Mouse (Mus musculus) adrenal gland, adult (tissue): ENCODE measurements around the gene Gm12216.
A peak's percentile ranks its signal among the peaks of the same experiment; 100 is the strongest.

Experiments used
- DNase-seq, 2 experiments: peaks; one replicate each; pipeline ENCODE4 v3.0.0; 2022 to 2023; ENCODE audit warnings: low spot score in 1 of 2; ENCODE audit not compliant: inconsistent age in 2 of 2

The Gm12216 gene

GRCm38 (mm10) chr11:53772536-53772935, 86.5 kb downstream of the Gm12216 start:
- DNase-seq = peak in 1 of 2 experiments; percentile 52

DNA sequence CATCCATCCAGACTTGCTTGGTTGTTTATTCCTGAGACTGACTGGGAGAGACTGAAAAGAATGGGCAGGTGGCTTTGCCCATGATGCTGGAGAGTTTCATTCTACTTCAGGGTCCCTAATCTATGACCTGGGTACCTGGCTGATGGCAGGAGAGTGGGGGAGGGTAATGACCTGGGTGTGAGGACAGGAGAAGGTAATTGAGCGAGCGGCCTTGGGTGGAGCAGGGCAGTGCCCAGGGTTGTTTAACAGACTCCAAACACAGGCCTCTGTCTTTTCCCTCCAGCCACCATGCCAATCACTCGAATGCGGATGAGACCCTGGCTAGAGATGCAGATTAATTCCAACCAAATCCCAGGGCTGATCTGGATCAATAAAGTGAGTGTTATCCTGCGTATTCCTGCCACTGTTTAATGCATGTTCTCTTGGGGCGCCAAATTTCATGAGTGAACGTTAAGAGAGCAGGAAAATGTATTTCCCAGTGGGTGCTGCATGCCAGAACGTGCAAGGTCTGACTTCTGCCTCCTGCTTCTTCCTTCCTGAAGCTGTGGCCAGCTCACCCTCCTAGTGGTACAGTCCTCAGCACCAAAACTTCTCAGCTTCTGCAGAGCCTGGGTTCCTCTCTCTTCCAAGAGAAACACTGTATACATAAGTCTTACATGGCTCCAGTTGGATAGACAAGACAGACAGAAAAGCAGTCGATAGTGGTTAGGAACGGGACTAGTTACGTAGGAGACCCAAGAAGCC, 87.9 kb downstream of the Gm12216 start:
- peak in 1 of 2 experiments; percentile 62 for DNase-seq

- peak; percentile 87 to 94 for DNase-seq
Observed at GRCm38 (mm10) chr11:53770125-53770791, 88.8 kb downstream of the Gm12216 start.

- peak; percentile 96 to 98 for DNase-seq
Observed at GRCm38 (mm10) chr11:53769760-53770124, 89.3 kb downstream of the Gm12216 start, which contains the start of gene Irf1. Gene Irf1 (plus strand): TSS chr11:53770014.

DNA sequence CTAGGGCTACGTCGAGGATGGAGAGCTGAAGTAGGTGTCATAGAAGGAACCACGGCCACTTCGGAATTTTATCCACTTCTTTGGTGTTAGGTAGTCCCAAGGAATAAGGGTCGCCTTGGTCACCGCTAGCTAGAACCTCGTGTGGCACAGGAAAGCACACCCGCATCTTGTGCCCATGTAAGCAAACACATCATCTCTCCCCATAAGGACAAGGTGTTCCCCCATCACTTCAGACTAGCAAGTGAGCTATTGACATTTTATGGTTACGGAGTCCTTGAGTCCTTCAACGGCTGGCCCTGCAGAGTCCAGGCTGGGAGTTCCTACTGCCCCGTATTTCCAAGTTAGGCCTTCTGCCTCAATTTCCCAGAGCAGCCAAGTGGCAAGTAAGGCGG, 89.9 kb downstream of the Gm12216 start:
- DNase-seq = no peak

DNA sequence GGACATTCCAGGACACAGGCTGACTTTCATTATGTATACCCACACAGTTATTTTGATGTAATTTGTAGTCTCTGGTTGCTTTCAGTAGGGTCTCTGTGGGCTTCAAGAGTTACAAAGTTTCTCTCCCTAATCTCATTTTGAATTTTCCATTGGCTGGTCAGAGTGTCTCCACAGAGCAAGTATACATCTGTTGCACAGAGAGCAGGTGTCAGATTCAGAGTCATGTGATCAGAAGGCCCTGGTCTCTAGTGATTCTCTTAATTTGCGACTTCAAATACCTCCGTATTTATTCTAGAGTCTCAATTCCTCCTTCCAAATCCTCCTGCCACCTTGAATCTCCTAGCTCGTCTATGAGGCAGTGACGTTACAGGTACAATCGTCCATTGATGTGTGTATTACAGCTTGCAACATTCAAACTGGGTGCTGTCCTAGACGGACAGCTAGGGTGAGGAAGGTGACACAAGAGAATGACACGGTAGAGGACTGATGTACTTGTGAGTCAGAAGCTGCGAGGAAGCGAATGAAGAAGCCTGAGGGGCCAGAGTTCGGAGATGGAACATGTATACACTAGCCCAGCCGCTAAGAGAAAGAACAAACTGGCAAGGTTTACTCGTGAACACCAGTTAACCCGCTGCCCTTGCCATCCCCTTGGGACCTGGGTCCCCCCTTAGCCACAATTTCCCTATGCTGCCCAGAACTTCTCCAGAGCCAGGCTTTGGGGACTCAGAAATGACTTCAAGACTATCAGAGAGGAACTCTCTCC, 90.5 kb downstream of the Gm12216 start:
- no peak for DNase-seq

DNA sequence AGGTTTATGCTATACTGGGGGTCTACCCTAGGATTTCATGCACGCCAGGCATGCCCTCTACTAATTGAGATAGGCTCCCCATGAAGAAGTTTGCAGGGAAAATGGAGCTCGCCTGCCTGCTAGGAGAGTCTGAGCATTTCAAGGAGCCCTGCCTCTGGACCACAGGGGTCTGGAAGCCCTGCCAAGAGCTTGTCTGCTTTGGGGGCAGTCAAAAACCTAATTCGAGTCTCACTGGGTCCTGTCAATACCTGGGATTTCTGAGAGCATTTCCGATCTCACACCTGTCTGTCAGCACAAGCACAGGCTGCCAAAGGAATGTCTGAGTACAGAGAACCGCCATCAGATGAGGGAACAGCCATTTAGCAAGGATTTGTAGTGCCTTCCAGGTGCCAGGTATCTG, 94.5 kb downstream of the Gm12216 start:
- DNase-seq = no peak

- peak; percentile 94 to 97 for DNase-seq
Observed at GRCm38 (mm10) chr11:53763496-53764140, 95.4 kb downstream of the Gm12216 start.

DNA sequence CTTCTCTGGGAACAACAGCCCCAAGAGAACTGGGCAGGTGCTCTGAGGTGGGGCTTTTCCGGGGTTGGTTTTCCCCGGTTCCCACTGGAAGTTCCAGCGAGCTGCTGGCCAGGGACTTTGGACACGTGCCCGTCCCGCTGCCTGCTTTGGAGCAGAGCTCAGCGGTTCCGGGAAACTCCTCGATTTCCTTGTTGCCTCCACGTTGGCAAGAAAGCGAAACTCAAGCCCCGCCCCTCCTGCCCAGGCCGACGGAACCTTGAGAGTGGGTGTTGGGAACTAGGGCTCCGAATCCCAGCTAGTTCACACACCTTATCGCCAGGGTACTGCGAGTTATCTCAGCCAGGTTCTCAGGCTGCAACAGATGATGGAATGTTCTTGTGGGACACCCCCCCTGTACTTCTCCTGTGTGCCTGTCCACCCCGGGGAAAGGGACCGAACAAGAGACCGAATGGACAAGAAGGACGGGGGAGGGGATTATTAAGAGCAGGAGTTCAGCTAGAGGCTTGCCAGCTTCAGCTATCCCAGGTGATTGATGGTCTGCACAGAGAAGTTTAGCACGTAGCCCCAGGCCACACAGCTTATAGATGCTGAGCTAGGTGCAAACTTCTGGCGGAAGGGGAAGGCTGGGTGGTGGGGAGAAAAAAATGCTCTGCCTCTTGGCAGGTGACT, 96.1 kb downstream of the Gm12216 start:
- peak; percentile 93 to 98 for DNase-seq

DNA sequence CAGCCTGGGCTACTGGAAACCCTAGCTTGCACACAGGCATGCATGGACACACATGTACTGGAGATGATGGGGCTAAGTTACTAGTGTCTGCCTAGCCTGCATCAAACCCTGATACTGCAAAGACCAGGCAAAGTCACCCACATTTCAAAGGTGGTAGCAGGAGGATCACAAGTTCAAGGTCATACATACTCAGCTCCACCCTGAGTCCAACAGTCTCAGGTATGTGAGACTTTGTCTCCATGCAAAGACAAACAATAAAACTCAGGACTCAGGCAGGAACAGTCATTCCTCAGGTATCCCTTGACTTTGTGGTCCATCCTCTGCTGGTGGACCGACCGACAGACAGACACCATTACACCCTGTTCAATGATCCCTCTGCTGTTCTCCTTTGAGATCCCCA, 96.6 kb downstream of the Gm12216 start:
- DNase-seq = no peak

GRCm38 (mm10) chr11:53761822-53762221, 97.2 kb downstream of the Gm12216 start:
- DNase-seq = peak; percentile 96 to 97

GRCm38 (mm10) chr11:53761284-53761683, 97.8 kb downstream of the Gm12216 start:
- peak in 1 of 2 experiments; percentile 75 for DNase-seq

DNA sequence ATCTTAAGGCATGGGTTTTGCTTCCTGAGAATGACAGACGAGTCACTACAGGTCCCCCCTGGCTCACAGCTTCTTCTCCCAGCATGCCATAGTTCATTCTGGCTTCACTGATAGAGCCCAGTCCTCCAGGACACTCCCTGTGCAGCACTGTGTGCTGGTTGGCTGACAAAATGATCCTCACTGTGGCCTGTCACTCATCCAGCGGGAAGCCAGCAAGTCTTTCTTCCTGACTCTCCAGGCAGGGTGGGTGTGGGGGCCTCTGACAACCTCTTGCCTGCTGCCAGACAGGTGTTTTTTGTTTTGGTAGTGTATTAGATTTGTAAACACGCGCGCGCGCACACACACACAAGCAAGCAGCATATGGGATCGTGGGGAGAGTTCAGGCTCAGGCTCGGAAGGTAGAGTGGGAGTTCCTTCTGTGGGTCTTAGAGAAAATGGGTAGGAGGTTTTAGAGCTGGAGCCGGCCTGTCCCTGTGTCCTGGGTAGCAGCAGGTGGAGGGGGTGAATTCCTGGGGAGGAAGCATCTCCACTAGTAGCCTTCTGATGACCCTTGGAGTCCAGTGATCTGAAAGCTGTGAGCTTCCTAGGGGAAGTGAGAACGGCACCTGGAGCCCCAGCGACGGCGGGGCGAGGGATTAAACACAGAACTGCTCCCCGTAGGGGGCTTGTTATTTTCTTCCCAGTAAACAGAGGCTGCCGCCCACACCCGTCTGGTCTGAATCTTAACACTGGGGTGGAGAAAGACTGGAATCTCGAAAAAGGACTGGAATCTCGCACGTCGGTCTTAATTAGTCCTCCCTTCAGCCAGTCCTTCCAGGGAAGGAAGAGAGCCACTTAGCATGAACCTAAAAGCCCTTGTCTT, 99.3 kb downstream of the Gm12216 start:
- peak in 1 of 2 experiments; percentile 35 for DNase-seq

- DNase-seq = peak in 1 of 2 experiments; percentile 58
Observed at GRCm38 (mm10) chr11:53758791-53759351, 100.2 kb downstream of the Gm12216 start.

DNA sequence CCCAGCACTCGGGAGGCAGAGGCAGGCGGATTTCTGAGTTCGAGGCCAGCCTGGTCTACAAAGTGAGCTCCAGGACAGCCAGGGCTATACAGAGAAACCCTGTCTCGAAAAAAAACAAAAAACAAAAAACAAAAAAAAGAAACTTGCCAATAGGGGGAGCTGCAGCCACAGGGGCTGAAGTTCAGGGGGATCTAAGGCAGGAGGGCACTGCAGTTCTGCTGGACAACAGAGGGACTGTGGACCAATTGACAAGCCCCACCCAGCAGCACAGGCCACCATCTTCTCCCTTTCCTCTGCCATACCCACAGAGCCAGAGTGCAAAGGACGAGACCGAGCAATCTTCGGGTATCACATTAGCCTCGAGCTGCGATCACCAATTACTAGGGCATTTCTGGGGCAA, 101.0 kb downstream of the Gm12216 start:
- DNase-seq = peak; percentile 40 to 79

DNA sequence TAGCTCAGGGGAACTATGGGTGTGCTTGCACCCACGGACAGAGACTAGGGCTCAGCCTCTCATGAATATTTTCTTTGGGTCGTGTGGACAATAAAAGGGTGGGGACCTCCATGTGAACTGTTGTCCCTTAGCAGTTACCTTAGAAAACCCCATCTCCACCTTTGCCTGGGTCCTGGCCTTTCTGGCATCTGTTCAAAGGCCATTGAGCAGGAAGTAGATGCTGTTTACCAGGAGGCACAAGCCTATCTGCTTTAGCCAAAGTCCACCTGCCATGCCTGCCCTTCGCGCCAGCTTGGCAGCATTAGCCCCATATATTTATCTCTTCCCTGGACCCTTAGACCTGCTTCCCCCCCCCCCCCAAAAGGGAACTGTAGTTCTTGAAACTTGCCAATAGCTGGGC, 101.4 kb downstream of the Gm12216 start:
- no peak for DNase-seq

DNA sequence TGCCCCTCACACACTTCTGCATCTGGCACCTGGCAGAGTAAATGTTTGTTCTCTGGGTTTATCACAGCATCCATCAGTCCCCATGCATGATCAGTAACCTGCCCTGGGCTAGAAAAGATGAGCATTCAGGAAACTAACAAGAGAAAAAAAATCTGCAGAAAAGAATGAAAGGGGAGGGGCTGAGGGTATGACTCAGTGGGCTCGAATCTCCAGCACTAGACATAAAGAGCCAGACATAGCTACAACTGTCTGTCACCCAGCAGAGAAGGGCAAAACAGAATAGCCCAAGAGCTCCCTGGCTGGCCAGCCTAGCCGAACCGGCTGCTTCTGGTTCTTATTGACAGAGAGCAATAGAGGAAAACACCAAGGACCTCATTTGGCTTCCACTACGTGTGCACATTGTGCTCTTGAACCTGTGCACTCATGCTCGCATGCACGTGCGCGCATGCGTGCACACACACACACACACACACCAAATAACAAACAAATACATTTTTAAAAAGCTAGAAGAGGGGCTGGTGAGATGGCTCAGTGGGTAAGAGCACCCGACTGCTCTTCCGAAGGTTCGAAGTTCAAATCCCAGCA, 104.0 kb downstream of the Gm12216 start:
- no peak for DNase-seq

GRCm38 (mm10) chr11:53749716-53750352, 109.2 kb downstream of the Gm12216 start:
- no peak for DNase-seq

GRCm38 (mm10) chr11:53749306-53749705, 109.8 kb downstream of the Gm12216 start:
- no peak for DNase-seq
